Mouse (Mus musculus) A20 (cell line): ENCODE measurements around the gene Zkscan17.

Experiments
- DNase-seq: peaks from one replicate; pipeline ENCODE4 v3.0.0-alpha.2; 2011; ENCODE audit warnings: low read depth, low spot score

Zkscan17 gene

GRCm38 (mm10) chr11:59519741-59520495 lies 6.6 kb downstream of the Zkscan17 start:
- DNase-seq = no peak

GRCm38 (mm10) chr11:59518226-59518625 lies 8.3 kb downstream of the Zkscan17 start:
- DNase-seq = no peak

GRCm38 (mm10) chr11:59517441-59517840 lies 9.1 kb downstream of the Zkscan17 start:
- DNase-seq = no peak

- no peak for DNase-seq
Observed at GRCm38 (mm10) chr11:59514789-59515188, 11.8 kb downstream of the Zkscan17 start.

- no peak for DNase-seq
Observed at GRCm38 (mm10) chr11:59514381-59514780, 12.2 kb downstream of the Zkscan17 start.

- no peak for DNase-seq
Observed at GRCm38 (mm10) chr11:59513556-59513955, 13.0 kb downstream of the Zkscan17 start.

GRCm38 (mm10) chr11:59512733-59513132 lies 13.8 kb downstream of the Zkscan17 start:
- DNase-seq = no peak

GRCm38 (mm10) chr11:59511558-59511957 lies 15.0 kb downstream of the Zkscan17 start:
- no peak for DNase-seq

- no peak for DNase-seq
Observed at GRCm38 (mm10) chr11:59506713-59507074, 19.9 kb downstream of the Zkscan17 start.

- DNase-seq = peak; percentile 89
Observed at GRCm38 (mm10) chr11:59505839-59506712, 20.5 kb downstream of the Zkscan17 start.

- peak; percentile 88 for DNase-seq
Observed at GRCm38 (mm10) chr11:59505351-59505838, 21.2 kb downstream of the Zkscan17 start.

- no peak for DNase-seq
Observed at GRCm38 (mm10) chr11:59501978-59502700, 24.4 kb downstream of the Zkscan17 start.

GRCm38 (mm10) chr11:59497747-59498146 lies 28.8 kb downstream of the Zkscan17 start:
- DNase-seq = peak; percentile 20

- no peak for DNase-seq
Observed at GRCm38 (mm10) chr11:59496672-59497310, 29.8 kb downstream of the Zkscan17 start.

- DNase-seq = no peak
Observed at GRCm38 (mm10) chr11:59486222-59486621, 40.3 kb downstream of the Zkscan17 start.

- no peak for DNase-seq
Observed at GRCm38 (mm10) chr11:59485641-59486040, 40.9 kb downstream of the Zkscan17 start.

GRCm38 (mm10) chr11:59483212-59483611 lies 43.3 kb downstream of the Zkscan17 start:
- peak; percentile 48 for DNase-seq

- no peak for DNase-seq
Observed at GRCm38 (mm10) chr11:59477240-59477639, 49.3 kb downstream of the Zkscan17 start.

- DNase-seq = peak; percentile 94
Observed at GRCm38 (mm10) chr11:59472326-59472677, 54.2 kb downstream of the Zkscan17 start, which contains the start of gene Zfp867. Zfp867 (minus strand) TSS chr11:59472474.

GRCm38 (mm10) chr11:59471413-59472325 lies 54.9 kb downstream of the Zkscan17 start:
- peak; percentile 43 for DNase-seq
